Mouse (Mus musculus) heart, adult 2 months (tissue): Measurements from ENCODE around the gene Kcnj6. TPM values are rescaled to one million over a fixed set of nuclear protein-coding genes. Genes with fewer than 3 reads are reported as not detected.

ENCODE experiments used
- DNase-seq, 2 experiments: peaks; one replicate each; pipeline ENCODE4 v3.0.0; 2021
- H3K27ac ChIP-seq: fragments of 200-600 bp; 2 replicates; pipeline ENCODE4 v1.8.1; 2022
- H3K27me3 ChIP-seq: fragments of 200-500 bp; 2 replicates; pipeline ENCODE4 v1.6.1; 2012; ENCODE audit warnings: mild to moderate bottlenecking, low read length, inconsistent platforms, mixed read lengths; ENCODE audit not compliant: control insufficient read depth, insufficient read depth
- H3K36me3 ChIP-seq: fragments of 200-500 bp; 2 replicates; pipeline ENCODE4 v1.6.1; 2012; ENCODE audit warnings: low read length, inconsistent platforms; ENCODE audit not compliant: control insufficient read depth, insufficient read depth
- H3K4me1 ChIP-seq: fragments of 200-500 bp; 2 replicates; pipeline ENCODE4 v1.6.1; 2011; ENCODE audit warnings: low read length; ENCODE audit not compliant: control insufficient read depth, insufficient read depth
- H3K4me3 ChIP-seq: fragments of 200-600 bp; 2 replicates; pipeline ENCODE4 v1.8.1; 2022
- H3K79me2 ChIP-seq: fragments of 200-500 bp; replicated peaks from 2 replicates; pipeline ENCODE4 v1.6.1; 2012; ENCODE audit warnings: mild to moderate bottlenecking, inconsistent platforms, low read length, moderate library complexity, mixed read lengths; ENCODE audit not compliant: control insufficient read depth, insufficient read depth
- H3K9ac ChIP-seq: fragments of 200-500 bp; 2 replicates; pipeline ENCODE4 v1.6.1; 2012; ENCODE audit warnings: low read depth, mild to moderate bottlenecking, control low read depth, inconsistent platforms, low read length, mixed read lengths
- CTCF ChIP-seq: fragments of 200-600 bp; IDR thresholded peaks from 2 replicates; pipeline ENCODE4 v1.8.1; 2022; ENCODE audit warnings: antibody characterized with exemption, mild to moderate bottlenecking, moderate library complexity
- EP300 ChIP-seq: fragments of 200-500 bp; IDR thresholded peaks from 2 replicates; pipeline ENCODE4 v1.6.1; 2011; ENCODE audit warnings: low read depth, low read length, control low read depth; ENCODE audit not compliant: insufficient read depth
- POLR2A ChIP-seq: fragments of 200-500 bp; IDR thresholded peaks from 2 replicates; pipeline ENCODE4 v1.6.1; 2011; ENCODE audit warnings: mild to moderate bottlenecking, low read depth, low read length, control low read depth; ENCODE audit not compliant: insufficient read depth
- WGBS: fragments of 180-500 bp; shearing (Covaris S2); methylation state at CpG from one replicate; pipeline ENCODE4 v1.1.7; 2018; 5-methylcytosine and 5-hydroxymethylcytosine counted together
- intact Hi-C: fragments of 180-260 bp; cut with DNase I; formaldehyde crosslinking; loops from one replicate; pipeline ENCODE4 v1.15.1; 2025
- polyA plus RNA-seq: library from polyadenylated mRNA; depleted of rRNA; stranded (reverse); fragments of >200 nt; gene quantifications from 2 replicates; pipeline ENCODE4 v1.2.3, GENCODE M21; 2012
- total RNA-seq, 2 experiments: library from RNA; stranded (reverse); gene quantifications; 2 replicates each; pipeline ENCODE4 v1.2.3; 2021

The Kcnj6 gene
- total and polyA plus RNA-seq, 3 experiments: not detected

- intact Hi-C loops: no loop called here
- no peak for DNase-seq
- Histone ChIP-seq H3K79me2 (no peaks in the 10 kb centered on the region), H3K27me3 (no peaks in the 10 kb centered on the region), H3K4me3 (no peak overlapping the region), H3K4me1 (no peaks in the 10 kb centered on the region), H3K9ac (no peak overlapping the region), H3K27ac (no peak overlapping the region), H3K36me3 (no peaks in the 10 kb centered on the region)
- TF ChIP-seq POLR2A: no peak
- no peak for TF ChIP-seq CTCF
- no peak for TF ChIP-seq EP300
- WGBS: 72% methylated on average over 7 of the region's 7 CpGs
Measured at GRCm38 (mm10) chr16:94882111-94882510, 115.4 kb downstream of the Kcnj6 start.

GRCm38 (mm10) chr16:94872614-94873272 is 124.8 kb downstream of the Kcnj6 start:
- H3K36me3 ChIP-seq: no peaks in the 10 kb centered on the region
- H3K4me1 ChIP-seq: no peaks in the 10 kb centered on the region
- TF ChIP-seq EP300 (no peak), POLR2A (no peak), CTCF (no peak)
- WGBS: 49% methylated on average over 9 of the region's 9 CpGs
- no peaks in the 10 kb centered on the region for H3K79me2 ChIP-seq
- no peak overlapping the region for H3K9ac ChIP-seq
- H3K27ac ChIP-seq: no peak overlapping the region
- no peak for DNase-seq
- no peak overlapping the region for H3K4me3 ChIP-seq
- no peaks in the 10 kb centered on the region for H3K27me3 ChIP-seq
- intact Hi-C loops: no loop called here

GRCm38 (mm10) chr16:94868354-94868753 is 129.1 kb downstream of the Kcnj6 start:
- no peak for TF ChIP-seq POLR2A
- TF ChIP-seq EP300: no peak
- no peak for TF ChIP-seq CTCF
- Histone ChIP-seq H3K27me3 (no peaks in the 10 kb centered on the region), H3K4me3 (no peak overlapping the region), H3K36me3 (no peaks in the 10 kb centered on the region), H3K4me1 (no peaks in the 10 kb centered on the region), H3K9ac (no peak overlapping the region), H3K79me2 (no peaks in the 10 kb centered on the region), H3K27ac (no peak overlapping the region)
- DNase-seq: no peak
- WGBS: 85% methylated on average over 5 of the region's 5 CpGs
- intact Hi-C loops: no loop called here

GRCm38 (mm10) chr16:94866300-94866956 is 131.1 kb downstream of the Kcnj6 start:
- no peak for TF ChIP-seq CTCF
- no peak for TF ChIP-seq EP300
- no peak for TF ChIP-seq POLR2A
- no peak for DNase-seq
- Histone ChIP-seq H3K36me3 (no peaks in the 10 kb centered on the region), H3K4me1 (no peaks in the 10 kb centered on the region), H3K79me2 (no peaks in the 10 kb centered on the region), H3K27ac (no peak overlapping the region), H3K4me3 (no peak overlapping the region), H3K27me3 (no peaks in the 10 kb centered on the region), H3K9ac (no peak overlapping the region)
- intact Hi-C loops: no loop called here
- 41% methylated on average over 14 of the region's 14 CpGs for WGBS

- no peak overlapping the region for H3K9ac ChIP-seq
- no peaks in the 10 kb centered on the region for H3K4me1 ChIP-seq
- no peaks in the 10 kb centered on the region for H3K79me2 ChIP-seq
- no peak overlapping the region for H3K4me3 ChIP-seq
- WGBS: 72% methylated on average over 1 of the region's 1 CpGs
- no peak for DNase-seq
- TF ChIP-seq EP300 (no peak), POLR2A (no peak), CTCF (peak; percentile 36; the same call in 1 of the 2 replicates)
- H3K36me3 ChIP-seq: no peaks in the 10 kb centered on the region
- no peak overlapping the region for H3K27ac ChIP-seq
- intact Hi-C loops: no loop called here
- H3K27me3 ChIP-seq: no peaks in the 10 kb centered on the region
Measured at GRCm38 (mm10) chr16:94865796-94866195, 131.7 kb downstream of the Kcnj6 start.

- no peaks in the 10 kb centered on the region for H3K4me1 ChIP-seq
- H3K9ac ChIP-seq: no peak overlapping the region
- H3K27ac ChIP-seq: no peak overlapping the region
- no peaks in the 10 kb centered on the region for H3K27me3 ChIP-seq
- no peak for DNase-seq
- H3K4me3 ChIP-seq: no peak overlapping the region
- TF ChIP-seq CTCF (no peak), EP300 (no peak), POLR2A (no peak)
- no peaks in the 10 kb centered on the region for H3K36me3 ChIP-seq
- 87% methylated on average over 7 of the region's 7 CpGs for WGBS
- no peaks in the 10 kb centered on the region for H3K79me2 ChIP-seq
- intact Hi-C loops: no loop called here
Measured at GRCm38 (mm10) chr16:94865101-94865500, 132.4 kb downstream of the Kcnj6 start.
